Mouse (Mus musculus): Measurements from ENCODE around the gene Afg3l1. TPM values are rescaled to one million over a fixed set of nuclear protein-coding genes. Genes with fewer than 3 reads are reported as not detected.
"Not testable (repeated sequence)": the region's sequence is repeated elsewhere in the genome, so short reads cannot be mapped to it uniquely, and the experiment has no call there.

The Afg3l1 gene
- 54.9 and 77.9 TPM in 2 replicates for total RNA-seq (2021)
- long read RNA-seq, full-length matches to known transcripts, result 270 of 305 reads
- long read RNA-seq, partial matches to known transcripts, result 12 of 305 reads
- long read RNA-seq, other reads (novel, unspliced or antisense), result 23 of 305 reads

DNA sequence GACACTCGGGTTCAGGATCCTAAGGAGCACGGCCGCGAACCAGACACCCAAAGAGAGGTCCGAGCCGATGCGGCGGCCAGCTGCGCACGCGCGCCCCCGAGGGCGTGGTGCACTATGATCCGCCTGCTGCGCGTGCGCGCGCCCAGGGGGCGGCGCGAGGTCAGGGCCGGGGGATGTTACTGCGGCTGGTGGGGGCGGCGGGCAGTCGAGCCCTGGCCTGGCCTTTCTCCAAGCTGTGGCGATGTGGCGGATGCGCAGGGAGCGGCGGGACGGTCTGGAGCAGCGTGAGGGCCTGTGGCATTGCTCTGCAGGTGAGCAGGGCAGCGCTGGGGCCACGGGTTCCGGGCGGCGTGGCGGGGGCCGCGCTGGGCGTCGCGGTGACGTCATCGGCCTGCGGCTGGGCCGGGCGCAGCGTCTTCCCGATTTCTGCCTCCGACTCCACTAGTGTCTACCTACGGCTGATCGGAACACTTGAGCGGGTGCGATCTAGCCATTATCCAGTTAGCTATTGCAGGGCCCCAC, at the start of gene Afg3l1:
TSS of gene Afg3l1 (plus strand) at position 167 of the 522 bp plus-strand sequence.
- DNase-seq, result peak; percentile 96

- DNase-seq, result no peak
Measured at GRCm38 (mm10) chr8:123428343-123428893, 49.3 kb upstream of the Afg3l1 start.

DNA sequence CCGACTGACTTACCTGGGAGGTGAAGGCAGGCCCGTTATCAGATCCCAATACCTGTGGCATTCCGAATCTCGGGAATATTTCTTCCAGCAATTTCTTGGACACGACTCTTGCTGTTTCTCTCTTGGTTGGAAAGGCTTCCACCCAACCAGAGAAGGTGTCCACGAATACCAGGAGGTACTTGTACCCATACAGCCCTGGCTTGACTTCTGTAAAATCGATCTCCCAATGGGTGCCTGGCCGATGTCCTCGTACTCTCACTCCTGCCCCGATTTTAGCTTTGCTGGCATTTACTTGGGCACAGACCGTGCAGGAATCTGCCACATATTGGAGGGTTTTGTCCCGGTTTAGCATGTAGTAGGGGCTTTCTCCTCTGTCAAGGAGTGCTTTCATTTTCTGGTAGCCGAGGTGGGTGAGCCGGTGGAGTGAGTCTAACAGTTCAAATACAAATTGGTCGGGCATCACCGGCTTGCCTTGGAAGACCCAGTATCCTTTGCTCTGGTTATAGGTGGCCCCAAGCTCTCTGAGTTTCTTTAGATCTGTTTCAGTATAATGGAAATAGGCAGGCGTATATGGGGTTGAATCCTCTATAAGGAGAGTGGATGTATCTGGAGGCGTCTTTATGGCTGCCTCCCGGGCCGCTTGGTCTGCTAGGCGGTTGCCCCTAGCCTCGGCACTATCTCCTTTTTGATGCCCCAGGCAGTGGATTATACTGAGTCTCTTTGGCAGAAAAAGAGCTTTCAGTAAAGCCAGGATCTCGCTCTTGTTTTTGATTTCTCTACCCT, 48.6 kb upstream of the Afg3l1 start:
- no peak for DNase-seq

GRCm38 (mm10) chr8:123429722-123430013, 48.0 kb upstream of the Afg3l1 start:
- DNase-seq, result not testable (repeated sequence)

GRCm38 (mm10) chr8:123430936-123431335, 46.8 kb upstream of the Afg3l1 start:
- not testable (repeated sequence) for DNase-seq

DNA sequence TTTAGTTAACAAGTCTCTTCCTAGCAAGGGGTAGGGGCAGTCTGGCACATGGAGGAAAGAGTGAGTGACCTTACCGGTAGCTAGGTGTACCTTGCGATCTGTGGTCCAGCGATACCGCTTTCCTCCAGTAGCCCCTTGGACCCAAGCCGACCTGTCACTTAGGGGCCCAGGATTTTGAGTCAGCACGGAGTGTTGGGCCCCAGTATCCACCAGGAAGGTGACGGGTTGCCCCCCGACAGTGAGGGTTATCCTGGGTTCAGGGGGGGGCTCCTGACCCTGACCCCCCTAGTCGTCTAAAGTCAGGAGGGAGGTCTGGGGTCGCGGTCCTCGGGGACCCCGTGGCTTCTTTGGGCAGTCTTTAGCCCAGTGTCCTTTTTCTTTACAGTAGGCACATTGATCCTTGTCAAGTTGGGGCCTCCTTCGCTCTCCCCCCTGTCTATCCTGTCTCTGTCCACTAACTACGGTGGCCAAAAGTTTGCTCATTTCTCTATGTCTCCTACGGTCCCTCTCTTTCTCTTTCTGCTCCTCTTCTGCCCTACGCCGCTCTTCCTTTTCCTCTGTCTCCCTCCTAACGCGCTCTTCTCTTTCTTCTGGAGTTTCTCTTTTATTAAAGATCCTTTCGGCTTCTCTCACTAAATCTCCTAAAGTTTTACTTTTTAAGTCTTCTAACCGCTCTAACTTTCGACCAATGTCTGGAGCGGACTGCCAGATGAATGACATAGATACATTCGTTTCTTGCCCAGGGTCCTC, 45.9 kb upstream of the Afg3l1 start:
- no peak for DNase-seq

DNA sequence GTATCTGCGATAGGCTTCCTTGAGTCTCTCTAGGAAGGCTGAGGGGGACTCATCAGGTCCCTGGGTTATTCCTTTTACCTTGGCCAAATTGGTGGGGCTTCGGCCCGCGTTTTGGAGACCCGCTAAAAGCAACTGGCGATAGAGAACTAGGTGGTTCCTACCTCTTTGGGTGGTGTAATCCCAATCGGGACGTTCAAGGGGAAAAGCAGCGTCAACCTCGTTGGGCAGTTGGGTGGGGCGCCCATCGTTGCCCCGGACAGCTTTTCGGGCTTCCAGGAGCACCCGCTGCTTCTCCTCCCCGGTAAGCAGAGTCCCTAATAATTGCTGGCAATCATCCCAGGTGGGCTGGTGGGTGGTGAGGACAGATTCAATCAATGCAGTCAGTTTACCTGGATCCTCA, 45.3 kb upstream of the Afg3l1 start:
- no peak for DNase-seq

DNA sequence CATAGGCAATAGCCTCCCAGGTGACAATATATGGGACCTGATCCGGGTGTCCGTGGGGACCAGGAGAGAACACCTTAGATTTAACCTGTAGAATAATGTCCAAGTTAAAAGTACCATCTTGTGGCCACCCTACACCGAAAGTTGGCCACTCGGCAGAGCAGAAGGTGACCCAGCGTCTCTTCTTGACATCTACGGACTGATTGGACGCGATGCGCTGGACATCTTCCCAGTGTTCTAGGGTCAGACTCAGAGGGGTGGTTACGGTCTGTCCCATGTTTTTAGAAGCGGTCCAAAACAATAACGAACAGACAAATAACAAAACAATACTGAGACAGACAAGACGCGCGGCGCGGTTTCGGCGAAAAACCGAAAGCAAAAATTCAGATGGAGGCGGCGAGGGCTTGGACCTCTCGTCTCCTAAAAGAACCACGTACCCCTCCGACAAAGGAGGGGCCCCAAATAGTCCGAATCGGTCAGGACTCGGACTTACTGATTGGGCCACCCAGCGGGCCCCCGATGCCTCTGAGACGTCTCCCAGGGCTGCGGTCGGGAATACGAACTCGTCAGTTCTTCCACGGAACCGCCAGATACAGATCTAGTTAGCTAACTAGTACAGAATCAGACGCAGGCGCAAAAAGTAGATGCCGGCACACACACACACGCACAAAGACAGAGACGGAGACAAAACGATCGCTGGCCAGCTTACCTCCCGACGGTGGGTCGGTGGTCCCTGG, 44.3 kb upstream of the Afg3l1 start:
- DNase-seq, result not testable (repeated sequence)

GRCm38 (mm10) chr8:123441788-123442187, 35.9 kb upstream of the Afg3l1 start:
- no peak for DNase-seq

DNA sequence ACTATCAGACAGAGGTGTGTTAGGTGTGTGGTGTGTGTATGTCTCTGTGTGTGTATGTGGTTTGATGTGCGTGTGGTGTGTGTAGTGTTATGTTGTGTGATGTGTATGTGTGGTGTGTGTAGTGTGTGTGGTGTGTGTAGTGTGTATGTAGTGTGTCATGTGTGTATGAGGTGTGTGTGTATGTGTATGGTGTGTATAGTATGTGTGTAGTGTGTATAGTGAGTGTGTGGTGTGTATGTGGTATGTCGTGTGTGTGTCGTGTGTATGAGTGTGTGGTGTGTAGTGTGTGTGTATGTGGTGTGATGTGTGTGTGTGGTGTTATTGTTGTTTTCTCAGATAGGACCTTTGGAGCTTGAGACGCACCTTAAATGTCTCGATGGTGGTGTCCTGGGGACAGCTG, 35.4 kb upstream of the Afg3l1 start:
- no peak for DNase-seq

GRCm38 (mm10) chr8:123442871-123443575, 34.7 kb upstream of the Afg3l1 start:
- DNase-seq, result peak; percentile 92

DNA sequence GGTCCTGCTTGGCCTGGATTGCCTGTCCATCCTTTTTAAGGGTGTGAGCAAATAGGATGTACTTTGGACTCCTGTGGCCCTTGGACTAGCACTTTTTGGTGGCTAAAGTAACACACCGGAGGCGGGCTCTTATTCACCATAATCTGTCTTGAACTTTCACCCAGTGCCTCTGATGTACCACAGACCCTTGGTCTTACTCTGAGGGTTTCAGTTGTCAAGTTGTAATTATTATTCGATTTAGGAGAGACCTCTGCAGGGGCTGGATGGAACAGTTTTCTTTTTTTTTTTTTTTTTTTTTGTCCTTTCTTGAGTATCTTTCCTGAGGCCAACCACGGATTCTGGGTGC, 34.2 kb upstream of the Afg3l1 start:
- no peak for DNase-seq

DNA sequence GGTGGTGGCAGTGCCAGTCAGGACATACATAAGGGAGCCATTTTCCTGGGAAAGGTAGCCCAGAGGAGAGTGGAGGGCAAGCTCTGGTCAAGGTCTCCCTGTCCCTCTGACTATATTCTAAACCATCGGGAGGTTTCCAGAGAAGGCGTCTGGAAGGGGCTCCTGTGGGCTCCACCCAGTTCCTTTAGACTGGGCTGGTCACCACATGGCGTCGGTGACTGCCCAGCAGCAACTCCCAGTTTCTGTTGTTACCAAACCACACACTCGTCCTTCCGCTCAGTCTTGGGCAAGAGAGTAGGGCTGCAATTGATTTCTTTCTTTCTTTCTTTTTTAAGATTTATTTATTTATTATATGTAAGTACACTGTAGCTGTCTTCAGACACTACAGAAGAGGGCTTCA, 33.6 kb upstream of the Afg3l1 start:
- no peak for DNase-seq

DNA sequence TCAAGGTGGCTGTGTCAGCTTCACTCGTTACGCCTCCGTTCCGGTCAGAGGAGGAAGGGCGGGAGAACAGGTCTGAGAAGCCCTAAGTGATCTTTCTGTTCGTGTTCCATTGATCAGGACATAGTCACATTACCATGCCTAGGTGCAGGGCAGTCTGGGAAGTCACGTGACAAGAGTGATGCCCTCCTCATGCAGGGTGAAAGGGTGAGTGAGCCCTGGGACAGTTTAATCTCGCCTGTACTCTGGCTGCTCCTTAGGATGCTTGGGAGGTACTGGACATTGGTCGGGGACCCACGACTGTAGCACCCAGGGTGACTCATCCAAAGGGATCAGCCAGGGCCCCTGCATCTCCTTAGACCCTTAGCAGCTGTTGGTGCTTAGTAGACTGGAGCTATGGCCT, 31.7 kb upstream of the Afg3l1 start:
- DNase-seq, result no peak

DNA sequence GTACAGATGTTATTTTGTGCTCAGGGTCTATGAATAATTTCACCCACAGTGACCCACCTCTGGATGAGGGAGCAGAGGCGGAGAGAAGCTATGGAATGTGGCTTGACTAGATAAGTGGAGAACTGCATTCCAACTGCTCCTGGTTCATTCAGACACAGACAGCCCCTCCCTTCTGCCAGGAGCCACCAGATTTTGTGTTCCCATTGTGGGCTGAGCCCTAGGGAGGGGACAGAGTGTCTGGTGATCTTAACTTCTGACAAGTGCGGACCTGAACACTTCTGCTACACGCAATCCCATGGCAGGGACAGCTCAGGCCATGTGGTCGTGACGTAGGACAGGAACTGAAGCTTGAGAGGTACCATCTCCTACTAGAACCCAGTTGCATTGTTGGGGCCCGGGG, 30.9 kb upstream of the Afg3l1 start:
- DNase-seq, result no peak

GRCm38 (mm10) chr8:123450783-123451182, 26.9 kb upstream of the Afg3l1 start:
- DNase-seq, result no peak

- not testable (repeated sequence) for DNase-seq
Measured at GRCm38 (mm10) chr8:123451747-123452146, 26.0 kb upstream of the Afg3l1 start.

GRCm38 (mm10) chr8:123452149-123452548, 25.6 kb upstream of the Afg3l1 start:
- DNase-seq, result no peak

- no peak for DNase-seq
Measured at GRCm38 (mm10) chr8:123453291-123453690, 24.4 kb upstream of the Afg3l1 start.

DNA sequence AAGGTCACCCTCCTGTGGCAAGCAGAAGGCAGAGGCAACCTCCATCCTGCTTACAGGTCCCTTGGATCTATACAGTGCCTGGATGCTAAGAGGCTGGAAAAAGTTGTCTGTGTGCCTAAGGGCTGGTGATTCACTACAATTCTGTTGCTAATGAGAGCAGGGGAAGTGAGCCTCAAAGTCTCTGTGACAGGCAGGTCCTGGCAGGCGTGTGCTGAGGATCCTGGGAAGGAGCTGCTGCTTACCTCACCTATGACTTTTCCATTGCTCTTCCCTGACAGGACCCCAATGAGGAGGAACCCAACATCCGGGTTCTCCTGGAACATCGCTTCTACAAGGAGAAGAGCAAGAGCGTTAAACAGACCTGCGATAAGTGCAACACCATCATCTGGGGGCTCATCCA, 23.8 kb upstream of the Afg3l1 start:
- no peak for DNase-seq

- no peak for DNase-seq
Measured at GRCm38 (mm10) chr8:123454559-123454958, 23.1 kb upstream of the Afg3l1 start.

DNA sequence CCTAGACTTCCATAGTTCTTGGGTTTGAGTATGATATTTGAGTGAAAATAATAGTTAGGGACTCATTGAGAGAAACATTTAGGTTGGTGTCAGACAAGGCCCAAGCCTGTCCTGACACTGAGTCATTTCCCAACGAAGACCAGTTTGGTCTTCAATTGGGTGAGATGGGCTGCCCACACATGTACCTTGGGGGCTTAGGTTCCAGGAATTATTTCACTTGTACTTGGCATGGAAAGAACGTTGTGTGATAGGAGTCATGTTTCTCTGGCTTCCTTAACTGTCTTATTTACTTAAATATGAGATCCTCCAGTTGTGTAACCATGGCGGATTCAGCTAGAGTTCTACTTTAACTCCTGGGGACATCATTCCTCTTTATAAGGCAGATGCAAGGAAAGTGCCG, 14.1 kb upstream of the Afg3l1 start:
- no peak for DNase-seq
